Mouse (Mus musculus) spleen, postnatal 36 days (tissue): ENCODE results near the gene H2-Ab1.

Source experiments
- DNase-seq, 2 experiments: peaks; one replicate each; pipeline ENCODE4 v3.0.0; 2022; ENCODE audit warnings: low spot score in 2 of 2, mixed read lengths in 1 of 2

Gene H2-Ab1

GRCm38 (mm10) chr17:34280499-34281038, 23.1 kb downstream of the H2-Ab1 start:
- no peak for DNase-seq

- DNase-seq, result no peak
These were observed 24.3 kb downstream of the H2-Ab1 start for GRCm38 (mm10) chr17:34281836-34282235.

GRCm38 (mm10) chr17:34285371-34285770, 27.9 kb downstream of the H2-Ab1 start:
- no peak for DNase-seq

GRCm38 (mm10) chr17:34285848-34286247, 28.4 kb downstream of the H2-Ab1 start:
- peak; percentile 64 for DNase-seq

GRCm38 (mm10) chr17:34286501-34286900, 29.0 kb downstream of the H2-Ab1 start:
- DNase-seq, result no peak

- peak; percentile 50 to 56 for DNase-seq
These were observed 29.5 kb downstream of the H2-Ab1 start for GRCm38 (mm10) chr17:34286999-34287398.

- DNase-seq, result peak; percentile 95 to 96
These were observed 30.2 kb downstream of the H2-Ab1 start, which contains the start of gene H2-Aa for GRCm38 (mm10) chr17:34287648-34288047. Gene H2-Aa (minus strand): TSS chr17:34287823.

- DNase-seq, result no peak
These were observed 30.6 kb downstream of the H2-Ab1 start for GRCm38 (mm10) chr17:34288131-34288530.

- DNase-seq, result peak; percentile 90 to 93
These were observed 34.1 kb downstream of the H2-Ab1 start for GRCm38 (mm10) chr17:34291609-34292008.

- no peak for DNase-seq
These were observed 35.1 kb downstream of the H2-Ab1 start for GRCm38 (mm10) chr17:34292570-34292969.

GRCm38 (mm10) chr17:34293533-34293932, 36.0 kb downstream of the H2-Ab1 start:
- peak; percentile 87 to 90 for DNase-seq

GRCm38 (mm10) chr17:34294249-34294648, 36.8 kb downstream of the H2-Ab1 start:
- DNase-seq, result no peak

- no peak for DNase-seq
These were observed 37.8 kb downstream of the H2-Ab1 start for GRCm38 (mm10) chr17:34295307-34295706.

GRCm38 (mm10) chr17:34295891-34296794, 38.7 kb downstream of the H2-Ab1 start:
- DNase-seq, result peak; percentile 86 to 91

GRCm38 (mm10) chr17:34299356-34299755, 41.9 kb downstream of the H2-Ab1 start:
- peak; percentile 80 to 87 for DNase-seq

- DNase-seq, result no peak
These were observed 42.6 kb downstream of the H2-Ab1 start for GRCm38 (mm10) chr17:34300071-34300470.

GRCm38 (mm10) chr17:34300691-34301566, 43.4 kb downstream of the H2-Ab1 start:
- peak; percentile 94 for DNase-seq

GRCm38 (mm10) chr17:34301670-34302190, 44.2 kb downstream of the H2-Ab1 start:
- DNase-seq, result no peak

GRCm38 (mm10) chr17:34303789-34304188, 46.3 kb downstream of the H2-Ab1 start:
- DNase-seq, result no peak

- DNase-seq, result peak; percentile 92 to 94
These were observed 47.3 kb downstream of the H2-Ab1 start for GRCm38 (mm10) chr17:34304751-34305150.

GRCm38 (mm10) chr17:34305380-34306030, 48.0 kb downstream of the H2-Ab1 start, which contains the start of gene H2-Eb1:
Gene H2-Eb1 (plus strand): TSS chr17:34305867.
- DNase-seq, result peak; percentile 94 to 95
